Mouse (Mus musculus) adrenal gland, adult (tissue): Measurements from ENCODE around the gene Man1b1.

Experiments
- DNase-seq, 2 experiments: peaks; one replicate each; pipeline ENCODE4 v3.0.0; 2022 to 2023; ENCODE audit warnings: low spot score in 1 of 2; ENCODE audit not compliant: inconsistent age in 2 of 2

Gene Man1b1

GRCm38 (mm10) chr2:25332286-25333160 is at the start of gene Man1b1:
Gene Man1b1, plus strand, starts transcription at chr2:25332338.
- peak; percentile 99 to 100 for DNase-seq

- DNase-seq = no peak
These were observed 46.6 kb upstream of the Man1b1 start for GRCm38 (mm10) chr2:25285551-25285950.

GRCm38 (mm10) chr2:25286314-25286713 is 45.8 kb upstream of the Man1b1 start:
- DNase-seq = no peak

GRCm38 (mm10) chr2:25286837-25287636 is 45.1 kb upstream of the Man1b1 start:
- no peak for DNase-seq

- DNase-seq = no peak
These were observed 44.0 kb upstream of the Man1b1 start, which contains the start of gene Tmem210 for GRCm38 (mm10) chr2:25287927-25288649. Gene Tmem210, plus strand, starts transcription at chr2:25288145.

GRCm38 (mm10) chr2:25288734-25289345 is 43.3 kb upstream of the Man1b1 start:
- DNase-seq = no peak

- no peak for DNase-seq
These were observed 42.5 kb upstream of the Man1b1 start, which contains the start of gene Lrrc26 for GRCm38 (mm10) chr2:25289651-25290050. Gene Lrrc26, plus strand, starts transcription at chr2:25289915.

- peak in 1 of 2 experiments; percentile 75 for DNase-seq
These were observed 41.9 kb upstream of the Man1b1 start for GRCm38 (mm10) chr2:25290101-25290815.

GRCm38 (mm10) chr2:25290816-25291130 is 41.4 kb upstream of the Man1b1 start:
- DNase-seq = no peak

- peak in 1 of 2 experiments; percentile 56 for DNase-seq
These were observed 40.7 kb upstream of the Man1b1 start for GRCm38 (mm10) chr2:25291184-25292053.

- DNase-seq = no peak
These were observed 40.0 kb upstream of the Man1b1 start for GRCm38 (mm10) chr2:25292054-25292544.

GRCm38 (mm10) chr2:25292856-25293255 is 39.3 kb upstream of the Man1b1 start:
- DNase-seq = peak; percentile 58 to 90

GRCm38 (mm10) chr2:25293706-25294105 is 38.4 kb upstream of the Man1b1 start:
- DNase-seq = no peak

GRCm38 (mm10) chr2:25297093-25297492 is 35.0 kb upstream of the Man1b1 start:
- no peak for DNase-seq

GRCm38 (mm10) chr2:25298046-25298445 is 34.1 kb upstream of the Man1b1 start:
- DNase-seq = no peak

- no peak for DNase-seq
These were observed 28.7 kb upstream of the Man1b1 start for GRCm38 (mm10) chr2:25303452-25303851.

GRCm38 (mm10) chr2:25303931-25304656 is 28.0 kb upstream of the Man1b1 start:
- DNase-seq = no peak
